Mouse (Mus musculus) embryonic facial prominence, embryonic 12.5 days (tissue): ENCODE measurements around the gene Prss36. TPM values are rescaled to one million over a fixed set of nuclear protein-coding genes. Genes with fewer than 3 reads are reported as not detected.

Source experiments
- ATAC-seq: fragments of 200-750 bp; cut with Nextera tagmentation; 2 replicates; pipeline ENCODE4 v1.8.0; 2017; ENCODE audit not compliant: insufficient number of reproducible peaks, insufficient read depth, low FRiP score, low TSS enrichment
- H3K27ac ChIP-seq: fragments of 300-500 bp; sonication (generic); 2 replicates; pipeline ENCODE4 v1.5.1; 2016; ENCODE audit warnings: mild to moderate bottlenecking
- H3K27me3 ChIP-seq: fragments of 300-500 bp; sonication (generic); 2 replicates; pipeline ENCODE4 v1.6.1; 2016; ENCODE audit warnings: mild to moderate bottlenecking, moderate library complexity
- H3K36me3 ChIP-seq: fragments of 300-500 bp; sonication (generic); 2 replicates; pipeline ENCODE4 v1.6.1; 2016; ENCODE audit warnings: mild to moderate bottlenecking
- H3K4me1 ChIP-seq: fragments of 300-500 bp; sonication (generic); 2 replicates; pipeline ENCODE4 v1.6.1; 2016
- H3K4me2 ChIP-seq: fragments of 300-500 bp; sonication (generic); replicated peaks from 2 replicates; pipeline ENCODE4 v1.6.1; 2016; ENCODE audit warnings: mild to moderate bottlenecking, moderate library complexity
- H3K4me3 ChIP-seq: fragments of 300-500 bp; sonication (generic); 2 replicates; pipeline ENCODE4 v1.5.1; 2016; ENCODE audit warnings: mild to moderate bottlenecking
- H3K9ac ChIP-seq: fragments of 300-500 bp; sonication (generic); 2 replicates; pipeline ENCODE4 v1.6.1; 2016; ENCODE audit warnings: mild to moderate bottlenecking, moderate library complexity
- H3K9me3 ChIP-seq: fragments of 300-500 bp; sonication (generic); 2 replicates; pipeline ENCODE4 v1.6.1; 2016; ENCODE audit warnings: mild to moderate bottlenecking, moderate library complexity
- WGBS: fragments of 180-500 bp; shearing (Covaris S2); methylation state at CpG from one replicate; pipeline ENCODE4 v1.1.7; 2016; 5-methylcytosine and 5-hydroxymethylcytosine counted together
- polyA plus RNA-seq: library from polyadenylated mRNA; unstranded; fragments of >200 nt; fragmentation: Nextera tagmentation; extraction: Ambion mirVana; gene quantifications from 2 replicates; pipeline ENCODE4 v1.2.1, GENCODE M21; 2016

Gene Prss36
- polyA plus RNA-seq: 10.5 and 11.2 TPM in 2 replicates

- Histone ChIP-seq H3K27ac (no peak within 1 kb of the TSS), H3K9ac (no peak within 1 kb of the TSS), H3K36me3 (no peaks in the 10 kb centered on the region), H3K4me3 (no peak within 1 kb of the TSS), H3K4me2 (no peak within 1 kb of the TSS), H3K27me3 (peaks cover 39% of the 10 kb centered on the region), H3K9me3 (no peaks in the 10 kb centered on the region), H3K4me1 (no peaks in the 10 kb centered on the region)
- 71% methylated on average over 6 of the region's 6 CpGs for WGBS
- ATAC-seq: no peak
These were observed at the start of gene Prss36 for GRCm38 (mm10) chr7:127946470-127947023. TSS of gene Prss36 (minus strand) at chr7:127946725.

GRCm38 (mm10) chr7:127993341-127993977 lies 46.9 kb upstream of the Prss36 start, which contains the start of gene Pycard:
TSS of gene Pycard (minus strand) at chr7:127993867.
- H3K4me3 ChIP-seq: 0 out of 2 replicates have a peak within 1 kb of the TSS, but pooled peaks have one; percentile 16
- 18% methylated on average over 18 of the region's 18 CpGs for WGBS
- ATAC-seq: no peak
- H3K27me3 ChIP-seq: no peaks in the 10 kb centered on the region
- H3K4me1 ChIP-seq: 0 out of 2 replicates have a peak, but pooled peaks cover 6% of the 10 kb centered on the region
- peak within 1 kb of the TSS; percentile 42; the same call in 1 of the 2 replicates for H3K27ac ChIP-seq
- peak within 1 kb of the TSS; percentile 46 for H3K9ac ChIP-seq
- H3K9me3 ChIP-seq: no peaks in the 10 kb centered on the region
- peaks cover 24% of the 10 kb centered on the region for H3K36me3 ChIP-seq
- H3K4me2 ChIP-seq: peak within 1 kb of the TSS; percentile 46

GRCm38 (mm10) chr7:127992488-127993340 lies 46.2 kb upstream of the Prss36 start:
- H3K9ac ChIP-seq: no peak overlapping the region; the same call in 1 of the 2 replicates
- no peak for ATAC-seq
- no peak overlapping the region for H3K4me3 ChIP-seq
- peak overlapping the region; percentile 46 for H3K4me2 ChIP-seq
- peaks cover 31% of the 10 kb centered on the region for H3K36me3 ChIP-seq
- no peaks in the 10 kb centered on the region for H3K9me3 ChIP-seq
- no peak overlapping the region for H3K27ac ChIP-seq
- no peaks in the 10 kb centered on the region for H3K27me3 ChIP-seq
- 40% methylated on average over 5 of the region's 5 CpGs for WGBS
- H3K4me1 ChIP-seq: 0 out of 2 replicates have a peak, but pooled peaks cover 6% of the 10 kb centered on the region

- Histone ChIP-seq H3K9me3 (no peaks in the 10 kb centered on the region), H3K36me3 (peaks cover 38% of the 10 kb centered on the region), H3K27ac (no peak overlapping the region), H3K4me2 (no peak overlapping the region), H3K9ac (no peak overlapping the region), H3K27me3 (no peaks in the 10 kb centered on the region), H3K4me3 (no peak overlapping the region), H3K4me1 (0 out of 2 replicates have a peak, but pooled peaks cover 6% of the 10 kb centered on the region)
- 51% methylated on average over 6 of the region's 6 CpGs for WGBS
- ATAC-seq: no peak
These were observed 45.3 kb upstream of the Prss36 start for GRCm38 (mm10) chr7:127991643-127992487.

GRCm38 (mm10) chr7:127988904-127989303 lies 42.4 kb upstream of the Prss36 start:
- WGBS: 76% methylated on average over 1 of the region's 1 CpGs
- H3K27ac ChIP-seq: no peak overlapping the region
- no peak overlapping the region for H3K4me3 ChIP-seq
- H3K9ac ChIP-seq: no peak overlapping the region
- ATAC-seq: no peak
- no peaks in the 10 kb centered on the region for H3K9me3 ChIP-seq
- H3K36me3 ChIP-seq: peaks cover 66% of the 10 kb centered on the region
- H3K4me1 ChIP-seq: 0 out of 2 replicates have a peak, but pooled peaks cover 6% of the 10 kb centered on the region
- H3K27me3 ChIP-seq: no peaks in the 10 kb centered on the region
- H3K4me2 ChIP-seq: no peak overlapping the region

GRCm38 (mm10) chr7:127980606-127981005 lies 34.1 kb upstream of the Prss36 start:
- Histone ChIP-seq H3K4me3 (no peak overlapping the region), H3K4me2 (no peak overlapping the region), H3K36me3 (peaks cover 90% of the 10 kb centered on the region), H3K27me3 (no peaks in the 10 kb centered on the region), H3K4me1 (no peaks in the 10 kb centered on the region), H3K9me3 (no peaks in the 10 kb centered on the region), H3K9ac (no peak overlapping the region), H3K27ac (no peak overlapping the region)
- 91% methylated on average over 3 of the region's 3 CpGs for WGBS
- no peak for ATAC-seq

- Histone ChIP-seq H3K36me3 (peaks cover 92% of the 10 kb centered on the region), H3K9me3 (no peaks in the 10 kb centered on the region), H3K4me2 (no peak overlapping the region), H3K27me3 (no peaks in the 10 kb centered on the region), H3K4me1 (no peaks in the 10 kb centered on the region), H3K27ac (no peak overlapping the region), H3K4me3 (no peak overlapping the region), H3K9ac (no peak overlapping the region)
- WGBS: 96% methylated on average over 2 of the region's 2 CpGs
- ATAC-seq: no peak
These were observed 32.3 kb upstream of the Prss36 start for GRCm38 (mm10) chr7:127978856-127979255.

GRCm38 (mm10) chr7:127974413-127974930 lies 27.9 kb upstream of the Prss36 start:
- Histone ChIP-seq H3K27me3 (no peaks in the 10 kb centered on the region), H3K4me2 (no peak overlapping the region), H3K9ac (no peak overlapping the region), H3K9me3 (no peaks in the 10 kb centered on the region), H3K36me3 (peaks cover 89% of the 10 kb centered on the region), H3K27ac (no peak overlapping the region), H3K4me3 (no peak overlapping the region), H3K4me1 (0 out of 2 replicates have a peak, but pooled peaks cover 2% of the 10 kb centered on the region)
- ATAC-seq: no peak
- 79% methylated on average over 2 of the region's 2 CpGs for WGBS

GRCm38 (mm10) chr7:127967922-127968828 lies 21.6 kb upstream of the Prss36 start:
- WGBS: under 1% methylated on average over 42 of the region's 42 CpGs
- Histone ChIP-seq H3K9me3 (no peaks in the 10 kb centered on the region), H3K4me1 (peaks cover 12% of the 10 kb centered on the region), H3K27me3 (no peaks in the 10 kb centered on the region), H3K9ac (peak overlapping the region; percentile 87), H3K27ac (peak overlapping the region; percentile 94), H3K4me2 (peak overlapping the region; percentile 86), H3K36me3 (peaks cover 33% of the 10 kb centered on the region), H3K4me3 (peak overlapping the region; percentile 68)
- no peak; the same call in 1 of the 2 replicates for ATAC-seq
